In genomic region chr13:41546531-41546930, GRCm38 (mm10) we compare ENCODE assay signal across 14 mouse cellular contexts.
"Had no signal": no experiment of that assay in that cellular context is flagged by ENCODE, and none has a peak within 500 bp of the region (broad histone marks: within the 10 kb centered on the region; RNA-seq: fewer than 3 reads in every experiment).

No protein-coding gene starts in this region.

- H3K27ac ChIP-seq: layer of hippocampus, adult 2 months; limb, embryonic 13.5 days; liver, embryonic 14.5 days; midbrain, embryonic 10.5 days; neural tube, embryonic 13.5 days had no signal

- DNase-seq: kidney, adult 18-20 months; kidney, postnatal 10 days; kidney, postnatal 4 days; left cerebral cortex, postnatal 4 days; lung, adult 18-20 months; lung, postnatal 4 days; midbrain, embryonic 14.5 days; right cerebral cortex, postnatal 14 days; thymus, postnatal 14 days had no signal

- H3K4me1 ChIP-seq: limb, embryonic 13.5 days; neural tube, embryonic 13.5 days had no signal

- H3K27me3 ChIP-seq: neural tube, embryonic 13.5 days had no signal

- H3K36me3 ChIP-seq: limb, embryonic 13.5 days; midbrain, embryonic 10.5 days; neural tube, embryonic 13.5 days had no signal

- H3K4me3 ChIP-seq: layer of hippocampus, adult 2 months; limb, embryonic 13.5 days; midbrain, embryonic 10.5 days; neural tube, embryonic 13.5 days had no signal

- H3K4me2 ChIP-seq: limb, embryonic 13.5 days; neural tube, embryonic 13.5 days had no signal

- H3K9ac ChIP-seq: limb, embryonic 13.5 days; liver, embryonic 14.5 days; neural tube, embryonic 13.5 days had no signal

- H3K9me3 ChIP-seq: limb, embryonic 13.5 days; midbrain, embryonic 10.5 days; neural tube, embryonic 13.5 days had no signal
